Mouse (Mus musculus): Measurements from ENCODE around the gene Slc2a9.

Slc2a9 gene

DNA sequence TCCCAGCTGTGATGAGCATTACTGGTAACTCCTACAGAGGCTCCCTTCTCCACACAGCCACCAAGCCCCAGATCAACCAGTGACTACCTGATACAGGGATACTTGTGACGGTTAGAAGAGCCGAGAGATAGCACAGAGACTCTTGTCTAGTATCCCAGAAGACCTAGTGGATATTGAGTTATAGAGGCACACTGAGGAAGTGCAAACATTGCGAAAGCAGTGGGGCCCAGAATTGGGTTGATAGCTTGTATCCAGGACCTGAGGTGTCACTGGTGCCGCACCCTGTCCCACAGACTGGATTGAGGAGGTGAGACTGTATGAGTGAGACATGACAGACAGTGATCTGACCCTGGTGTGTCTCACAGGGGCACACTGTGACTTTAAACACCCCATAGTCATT lies at the start of gene Slc2a9:
Slc2a9 (minus strand) TSS at position 152 of the 400 bp plus-strand sequence.
- no peak for DNase-seq (ENCODE audit: low spot score in 2 of 2)

DNA sequence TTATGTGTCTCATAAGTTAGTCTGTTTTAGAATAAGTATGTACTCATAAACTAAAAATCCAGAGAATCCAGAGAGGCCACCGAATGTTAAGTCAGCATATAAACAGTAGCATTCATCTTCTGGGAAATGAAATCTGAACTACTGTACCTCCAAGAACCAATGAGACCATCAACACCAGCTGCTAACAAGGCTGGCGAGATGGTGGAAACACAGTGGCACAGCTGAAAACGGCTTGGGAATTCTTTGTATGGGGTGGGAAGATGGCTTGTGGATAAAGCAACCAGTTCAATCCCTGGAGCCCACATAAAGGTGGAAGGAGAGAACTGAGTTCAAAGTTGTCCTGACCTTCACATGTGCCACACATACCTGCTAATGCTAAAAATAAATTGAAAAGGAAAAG lies 49.7 kb upstream of the Slc2a9 start:
- no peak for DNase-seq (ENCODE audit: low spot score in 2 of 2)

DNA sequence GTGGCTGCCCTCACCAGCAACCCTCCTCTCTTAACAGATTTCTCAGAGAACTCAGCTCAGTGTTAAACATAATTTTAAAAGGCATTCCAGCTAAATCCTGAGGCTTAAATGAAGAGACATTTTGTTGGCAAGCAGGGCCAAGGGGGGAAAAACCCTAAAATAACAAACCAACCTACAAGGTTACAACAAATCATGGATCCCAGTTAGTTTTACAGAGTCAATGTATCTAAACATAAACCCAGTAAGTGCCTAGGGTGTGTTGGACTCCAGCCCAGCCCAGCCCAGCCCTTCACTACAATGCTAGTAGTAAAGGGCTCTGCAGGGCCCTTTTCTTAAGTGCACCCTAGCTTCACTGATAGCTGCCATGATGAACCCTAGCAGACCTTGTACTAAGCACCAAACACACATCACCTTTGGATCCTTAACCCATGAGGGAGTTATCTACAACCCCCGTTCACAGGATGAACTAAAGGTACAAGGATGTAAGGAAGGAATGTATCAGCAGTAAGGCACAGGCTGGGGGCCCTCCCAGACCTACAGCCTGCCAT lies 47.4 kb upstream of the Slc2a9 start:
- DNase-seq (ENCODE audit: low spot score in 2 of 2): no peak

DNA sequence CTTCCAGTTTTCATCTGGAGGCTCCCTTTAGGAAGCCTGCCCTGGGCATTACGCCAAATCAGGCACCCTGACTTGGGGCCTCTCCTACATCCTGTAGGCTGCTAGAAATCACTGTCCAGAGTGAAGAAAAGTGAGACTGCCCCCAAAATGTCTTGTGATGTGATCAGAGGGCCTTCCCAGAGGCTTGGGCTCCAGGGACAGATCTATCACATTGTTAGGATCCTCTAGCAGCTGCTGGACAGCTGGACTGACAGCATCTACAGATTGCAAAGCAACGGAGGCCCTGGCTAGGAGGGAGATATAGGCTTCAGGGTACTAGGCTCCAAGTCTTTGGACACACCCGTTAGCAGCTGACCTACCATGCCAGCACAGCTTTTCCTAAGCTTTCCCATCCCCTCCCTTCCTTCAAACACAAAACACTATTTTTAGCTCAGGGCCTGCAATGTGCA lies 46.5 kb upstream of the Slc2a9 start:
- DNase-seq (ENCODE audit: low spot score in 2 of 2): no peak

DNA sequence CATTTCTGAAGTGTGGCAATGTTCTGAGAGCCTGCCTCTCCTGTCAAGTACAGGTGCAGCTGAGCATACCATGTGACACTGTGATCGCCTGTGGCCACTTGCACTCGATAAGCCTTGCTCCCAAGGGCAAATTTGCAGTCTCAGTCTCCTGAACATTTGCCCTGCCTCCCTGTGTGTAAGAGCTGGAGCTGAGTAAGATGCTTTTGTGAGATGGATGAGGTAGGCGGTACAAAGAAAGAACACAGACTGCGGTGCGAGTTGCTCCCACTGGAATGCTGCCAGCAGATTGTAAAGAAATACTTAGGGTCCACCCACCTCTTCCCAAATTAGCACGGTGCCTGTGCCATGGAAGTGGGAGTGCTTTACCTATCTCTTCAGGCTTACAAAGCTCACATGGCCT lies 44.4 kb upstream of the Slc2a9 start:
- DNase-seq (ENCODE audit: low spot score in 2 of 2): no peak

DNA sequence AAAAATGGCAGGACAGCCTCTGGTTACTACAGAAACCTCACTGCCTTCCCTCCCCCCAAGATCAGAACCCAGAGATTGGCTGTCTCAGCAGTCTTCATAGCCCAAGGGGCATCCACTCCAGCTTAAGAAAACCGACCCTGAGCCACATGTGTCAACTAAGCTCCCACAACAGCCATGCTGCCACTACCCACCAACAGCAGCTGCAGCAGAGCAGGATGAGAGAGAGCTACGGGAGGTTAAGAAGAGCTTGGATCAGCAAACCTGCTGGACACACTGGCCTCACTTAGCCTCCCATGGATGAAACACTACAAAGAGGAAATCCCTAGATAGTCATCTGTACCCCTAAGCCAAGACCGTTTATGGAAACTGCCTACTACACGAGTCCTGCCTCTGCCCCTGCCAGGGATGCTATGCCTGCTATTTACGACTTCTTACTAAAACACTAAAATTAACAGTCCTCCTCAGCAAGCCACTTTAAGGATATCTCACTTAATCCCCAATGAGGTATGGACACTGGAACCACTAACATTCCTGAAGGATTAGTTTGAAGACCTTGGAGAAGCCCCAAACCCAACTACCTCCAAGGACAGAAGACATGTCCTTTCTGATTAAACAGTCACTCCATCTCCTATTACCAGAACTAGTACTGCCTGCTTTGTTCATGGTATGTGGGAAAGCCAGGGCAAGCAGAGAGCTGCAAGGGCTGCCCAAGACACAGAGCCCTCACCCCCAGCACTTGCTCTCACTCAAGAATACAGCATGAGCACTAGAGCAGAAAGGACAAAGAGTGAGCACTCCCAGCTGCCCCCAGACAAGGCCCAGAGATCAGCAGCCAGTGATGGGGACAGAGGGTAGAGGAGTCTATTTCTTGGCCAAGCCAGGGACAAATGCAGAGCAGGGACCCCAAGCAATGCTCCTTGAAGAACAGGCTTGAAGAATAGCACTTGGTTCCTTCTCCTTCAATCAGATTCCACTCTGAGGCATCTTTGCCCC lies 41.8 kb upstream of the Slc2a9 start:
- no peak for DNase-seq (ENCODE audit: low spot score in 2 of 2)

DNA sequence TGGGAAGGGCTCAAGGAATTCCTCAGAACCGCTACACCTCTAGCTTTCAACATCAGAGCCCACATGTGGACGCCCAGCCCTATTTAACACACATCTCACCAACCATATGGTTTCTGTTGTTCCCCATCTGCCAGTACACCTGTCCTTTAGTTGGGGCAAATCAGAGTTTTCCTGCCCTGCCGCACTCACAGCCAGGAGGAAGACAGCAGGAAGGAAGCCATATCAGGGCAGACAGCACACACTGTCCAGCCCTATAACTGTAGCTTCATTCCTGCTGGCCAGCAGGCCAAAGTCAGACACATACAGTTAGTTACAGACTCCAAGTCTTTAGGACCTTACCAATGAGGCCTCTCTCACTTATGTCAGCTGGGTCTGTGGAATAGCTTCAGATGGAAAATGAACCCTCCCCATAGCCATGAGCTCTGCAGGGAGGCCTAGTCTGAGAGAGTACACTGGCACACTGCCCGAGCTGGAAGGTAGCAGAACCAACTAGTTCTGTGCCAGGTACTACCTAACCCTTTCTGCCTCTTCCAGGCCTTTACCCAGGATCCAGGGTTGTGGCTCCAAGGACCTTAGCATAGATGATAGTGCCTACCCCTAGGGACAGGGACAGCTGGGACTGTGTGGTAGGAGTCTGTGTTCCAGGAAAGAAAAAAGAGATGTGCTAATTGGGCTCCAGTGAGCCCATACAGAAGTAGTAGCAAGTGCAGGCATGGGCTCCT lies 40.7 kb upstream of the Slc2a9 start:
- no peak for DNase-seq (ENCODE audit: low spot score in 2 of 2)

DNA sequence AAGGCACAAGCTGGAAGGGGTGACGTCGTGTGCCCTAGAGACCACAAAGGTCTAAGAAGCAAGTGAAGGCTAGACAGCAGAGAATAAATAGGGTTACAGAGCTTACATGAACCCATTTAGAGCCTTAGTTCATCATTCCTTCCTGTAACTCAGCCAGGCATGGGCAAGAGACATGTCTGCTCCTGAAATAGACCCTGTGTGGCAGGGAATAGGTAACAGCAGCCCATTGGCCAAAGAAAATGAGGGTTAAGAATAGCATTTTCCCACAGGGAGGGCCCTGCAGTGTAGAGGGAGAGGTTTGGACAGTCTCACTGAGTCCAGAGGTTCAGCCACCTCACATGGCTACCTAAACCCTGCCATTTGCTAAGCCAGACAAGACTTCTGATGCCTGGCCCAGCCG lies 38.8 kb upstream of the Slc2a9 start:
- no peak for DNase-seq (ENCODE audit: low spot score in 2 of 2)

DNA sequence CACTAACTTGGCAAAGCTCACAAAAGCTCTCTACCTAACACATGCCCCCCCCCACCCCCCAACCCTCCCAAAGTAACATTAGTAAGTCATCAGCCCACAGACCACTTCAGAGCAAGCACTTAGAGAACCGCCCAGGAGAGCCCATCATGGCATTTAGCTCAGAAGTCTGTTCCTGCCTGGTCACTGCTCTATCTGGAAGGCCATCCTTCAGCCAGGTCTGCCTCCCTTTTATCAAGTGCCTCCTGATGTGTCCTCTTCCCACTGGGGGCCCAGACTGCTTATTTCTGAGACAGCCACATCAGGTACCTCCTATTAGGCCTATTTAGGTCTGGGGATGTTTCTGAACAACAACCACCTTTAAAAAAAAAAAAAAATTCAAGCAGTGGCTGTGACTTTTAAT lies 38.0 kb upstream of the Slc2a9 start:
- DNase-seq (ENCODE audit: low spot score in 2 of 2): no peak

DNA sequence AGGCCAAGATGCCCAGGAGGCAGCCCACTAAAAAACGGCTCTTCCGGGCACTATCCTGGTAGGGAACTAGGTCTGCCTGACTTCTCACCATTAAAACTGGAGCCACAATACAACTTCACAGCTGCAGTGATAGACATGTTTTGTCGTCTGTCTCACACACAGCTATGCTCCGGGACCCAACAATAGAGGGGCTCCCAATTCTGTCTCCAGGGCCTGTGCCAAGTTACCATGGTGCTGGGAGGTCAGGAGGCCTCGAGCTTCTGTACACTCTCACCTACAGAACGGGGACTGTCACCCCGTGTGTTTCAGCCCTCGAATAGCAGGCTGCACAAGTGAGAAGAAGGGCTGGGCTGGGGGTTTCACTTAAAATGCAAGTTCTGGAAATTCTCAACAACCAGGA lies 35.6 kb upstream of the Slc2a9 start:
- no peak for DNase-seq (ENCODE audit: low spot score in 2 of 2)

DNA sequence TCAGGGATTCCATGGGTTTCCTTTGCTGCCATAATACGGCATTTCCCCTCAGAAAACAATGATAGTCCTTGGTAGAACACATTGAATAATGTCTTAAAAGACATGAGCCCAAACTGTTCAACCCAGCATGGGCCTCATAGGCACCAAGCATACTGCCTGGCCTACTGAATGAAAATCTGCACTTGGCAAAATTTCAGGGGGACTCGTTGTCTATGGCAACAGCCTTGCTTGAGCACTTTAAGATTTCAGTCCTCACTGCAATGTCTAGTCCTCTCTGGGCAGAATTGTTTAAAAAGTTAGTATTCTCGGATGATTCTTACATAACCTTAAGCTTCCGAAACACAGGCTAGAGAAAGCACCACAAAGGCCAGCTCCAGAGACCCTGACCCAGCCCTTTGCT lies 34.9 kb upstream of the Slc2a9 start:
- DNase-seq (ENCODE audit: low spot score in 2 of 2): no peak

DNA sequence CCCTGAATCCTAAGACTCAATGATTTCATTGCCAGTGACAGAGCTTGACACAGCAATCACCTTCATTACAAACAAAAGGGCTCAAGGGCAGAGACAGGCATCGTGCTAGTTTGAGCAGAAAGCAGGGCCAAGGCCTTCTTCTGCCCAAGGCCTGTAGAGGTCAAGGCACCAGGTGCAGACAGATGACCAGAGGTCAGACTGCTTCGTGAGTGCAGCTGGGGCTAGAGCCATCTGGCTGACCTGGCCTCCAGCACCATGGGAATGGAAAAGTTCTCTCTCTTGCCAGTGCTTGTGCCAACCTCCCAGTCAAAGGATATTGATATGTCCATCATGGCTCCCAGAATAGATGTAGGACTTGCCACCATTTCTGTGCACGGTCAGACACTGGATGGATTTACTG lies 33.9 kb upstream of the Slc2a9 start:
- no peak for DNase-seq (ENCODE audit: low spot score in 2 of 2)

DNA sequence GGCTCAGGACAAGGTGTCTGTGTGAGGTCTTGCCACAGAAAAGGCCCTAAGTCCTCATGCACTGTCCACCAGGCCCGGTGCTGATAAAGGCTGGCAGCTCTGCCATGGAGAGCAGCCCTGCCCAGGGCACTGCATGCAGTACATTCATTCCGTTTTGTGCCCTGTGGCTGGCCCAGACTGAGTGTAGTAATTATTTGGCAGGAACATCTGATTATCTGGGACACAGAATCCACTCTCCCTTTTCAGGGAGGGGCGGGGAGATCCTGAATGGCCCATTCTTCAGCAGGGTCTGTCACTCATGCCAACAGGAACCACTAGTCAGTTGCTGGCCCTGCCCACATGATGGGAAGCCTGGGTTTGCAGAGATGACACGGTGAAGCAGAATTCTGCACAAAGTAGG lies 29.1 kb upstream of the Slc2a9 start:
- no peak for DNase-seq (ENCODE audit: low spot score in 2 of 2)

DNA sequence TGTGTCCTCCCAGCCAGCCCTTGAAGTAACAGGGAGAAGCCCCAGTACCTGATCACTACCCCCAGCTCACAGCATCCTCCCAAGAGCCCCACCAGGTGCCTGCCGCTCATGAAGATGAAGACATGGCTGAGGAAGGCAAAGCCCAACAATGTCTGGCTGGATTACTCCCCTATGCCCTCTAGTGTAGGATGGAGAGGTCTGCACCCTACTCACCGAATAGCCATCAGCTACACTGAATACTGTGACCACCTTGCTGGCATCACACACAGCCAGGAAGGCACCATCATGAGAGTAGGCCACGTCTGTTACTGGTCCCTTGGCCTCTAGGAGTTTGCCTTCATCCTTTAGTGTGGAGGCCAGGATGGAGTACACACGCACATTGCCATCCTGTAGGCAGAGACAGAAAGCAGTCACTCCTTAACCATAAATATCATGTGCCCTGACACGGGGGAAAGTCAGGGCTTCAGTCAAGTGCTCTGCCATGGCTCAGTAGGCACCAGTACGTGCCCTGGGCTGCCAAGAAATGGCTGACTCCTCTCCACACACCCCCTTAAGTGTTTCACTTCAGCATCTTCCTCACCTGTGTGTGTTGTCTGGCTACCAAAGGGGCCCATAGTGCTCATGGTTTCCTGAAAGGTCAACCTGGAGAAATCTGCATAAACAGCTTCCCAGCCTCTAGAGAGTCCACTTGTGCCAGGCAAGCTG lies 26.9 kb upstream of the Slc2a9 start:
- DNase-seq (ENCODE audit: low spot score in 2 of 2): no peak

DNA sequence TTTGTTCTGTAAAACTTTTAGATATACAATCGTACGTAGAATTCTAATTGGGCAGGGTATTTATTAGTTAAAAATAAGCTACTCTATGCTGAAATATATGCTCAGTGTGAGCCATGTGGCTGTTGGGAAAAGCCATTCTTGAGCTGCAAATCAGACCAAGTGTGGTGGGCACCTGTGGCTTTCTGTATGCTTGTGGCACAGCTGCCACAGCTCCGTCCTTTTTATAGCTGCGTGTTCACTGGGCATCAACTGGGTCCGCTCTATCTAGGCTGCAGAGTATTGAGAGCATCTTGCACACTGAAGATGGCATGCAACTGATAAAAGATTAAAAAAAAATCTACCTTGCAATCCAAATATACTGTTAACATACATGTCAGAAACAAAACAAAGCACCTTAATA lies 20.0 kb upstream of the Slc2a9 start:
- DNase-seq (ENCODE audit: low spot score in 2 of 2): no peak

DNA sequence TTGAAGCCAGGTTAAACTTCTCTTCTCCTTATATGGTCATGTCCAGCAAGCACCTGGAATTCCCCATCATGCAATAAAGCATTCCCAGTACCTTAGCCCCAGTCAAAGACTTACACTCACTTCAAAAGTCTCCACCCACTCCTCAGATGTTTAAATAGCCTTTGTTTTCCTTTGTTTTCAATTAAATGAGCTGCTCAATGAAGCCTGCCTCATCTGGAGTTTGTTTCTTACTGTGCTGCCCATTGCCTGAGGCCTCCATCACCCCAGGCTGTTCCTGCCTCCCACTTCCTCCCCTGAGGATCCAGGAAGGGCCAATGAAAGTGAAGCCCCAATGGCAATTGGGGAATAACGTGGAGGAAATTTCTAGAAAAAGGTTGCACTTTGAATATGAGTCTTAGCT lies 17.9 kb upstream of the Slc2a9 start:
- DNase-seq (ENCODE audit: low spot score in 2 of 2): no peak

DNA sequence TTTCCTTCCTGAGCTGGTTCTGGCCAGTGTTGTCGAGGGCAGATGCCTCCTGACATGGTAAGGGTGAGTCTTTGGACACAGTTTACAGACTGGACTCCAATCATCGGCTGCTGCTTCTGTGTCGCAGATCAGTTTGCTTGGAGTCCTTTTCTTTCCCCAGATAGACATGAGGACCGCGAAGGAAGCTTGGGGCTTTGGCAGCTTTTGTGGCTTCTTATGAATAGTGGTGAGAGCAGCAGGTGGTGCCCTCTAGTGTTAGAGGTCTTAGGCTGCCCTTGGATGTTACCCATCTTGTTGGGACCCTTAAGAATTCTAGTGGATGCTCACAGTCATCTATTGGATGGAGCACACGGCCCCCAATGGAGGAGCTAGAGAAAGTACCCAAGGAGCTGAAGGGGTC lies 13.3 kb upstream of the Slc2a9 start:
- no peak for DNase-seq (ENCODE audit: low spot score in 2 of 2)

DNA sequence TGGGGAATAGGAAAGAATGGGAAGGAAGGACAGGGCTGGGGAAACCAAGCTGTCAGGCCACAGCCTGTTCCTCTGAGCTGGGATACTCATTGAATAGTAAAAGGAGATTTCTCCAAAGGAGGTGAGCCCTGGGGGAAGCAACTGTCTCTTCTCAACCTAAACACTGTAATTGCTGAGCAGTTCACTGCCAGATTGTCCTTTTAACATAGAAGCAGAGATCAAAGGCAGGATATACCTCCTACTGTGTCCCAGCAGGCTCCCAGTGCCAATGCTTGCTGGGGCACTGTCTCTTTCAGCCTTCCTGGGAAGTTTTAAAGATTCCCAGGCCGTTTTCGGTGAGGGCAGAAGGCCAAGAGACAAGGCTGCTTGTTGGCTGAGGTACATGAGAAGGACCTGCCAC lies 10.0 kb upstream of the Slc2a9 start:
- DNase-seq (ENCODE audit: low spot score in 2 of 2): no peak

DNA sequence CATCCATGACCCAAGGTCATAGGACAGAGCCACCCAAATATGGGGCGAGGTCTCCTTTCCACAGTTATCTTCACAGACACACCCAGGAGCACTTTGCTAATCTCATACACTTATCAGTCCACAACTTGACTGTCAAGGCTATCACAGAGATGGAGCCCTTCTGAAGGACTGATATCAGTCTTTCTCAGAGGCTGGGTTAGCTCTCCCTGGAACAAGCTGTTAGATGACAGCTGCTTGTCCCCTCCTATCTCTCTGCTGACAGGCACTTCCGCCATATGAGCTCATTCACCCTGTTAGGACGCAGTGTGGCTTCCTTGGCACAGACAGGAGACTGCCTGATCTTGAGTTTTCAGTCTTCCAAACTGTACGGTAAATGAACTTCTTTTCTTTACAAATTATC lies 6.6 kb upstream of the Slc2a9 start:
- no peak for DNase-seq (ENCODE audit: low spot score in 2 of 2)

DNA sequence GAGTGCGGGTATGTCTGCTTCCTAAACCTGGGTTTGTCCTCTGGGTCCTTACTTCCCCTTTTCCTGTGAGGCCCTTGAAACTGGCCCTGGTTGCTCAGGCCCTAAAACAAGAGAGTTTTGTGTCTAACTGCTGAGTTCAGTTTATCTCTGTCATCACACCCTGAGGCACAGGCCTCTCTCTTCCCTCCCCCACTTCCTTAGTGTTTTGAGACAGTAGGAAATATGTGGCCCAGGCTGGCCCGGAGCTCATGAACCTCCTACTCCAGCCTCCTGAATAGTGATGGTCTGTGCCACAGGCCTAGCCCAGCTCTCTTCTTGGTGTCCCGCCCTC lies 2.5 kb upstream of the Slc2a9 start:
- no peak for DNase-seq (ENCODE audit: low spot score in 2 of 2)

DNA sequence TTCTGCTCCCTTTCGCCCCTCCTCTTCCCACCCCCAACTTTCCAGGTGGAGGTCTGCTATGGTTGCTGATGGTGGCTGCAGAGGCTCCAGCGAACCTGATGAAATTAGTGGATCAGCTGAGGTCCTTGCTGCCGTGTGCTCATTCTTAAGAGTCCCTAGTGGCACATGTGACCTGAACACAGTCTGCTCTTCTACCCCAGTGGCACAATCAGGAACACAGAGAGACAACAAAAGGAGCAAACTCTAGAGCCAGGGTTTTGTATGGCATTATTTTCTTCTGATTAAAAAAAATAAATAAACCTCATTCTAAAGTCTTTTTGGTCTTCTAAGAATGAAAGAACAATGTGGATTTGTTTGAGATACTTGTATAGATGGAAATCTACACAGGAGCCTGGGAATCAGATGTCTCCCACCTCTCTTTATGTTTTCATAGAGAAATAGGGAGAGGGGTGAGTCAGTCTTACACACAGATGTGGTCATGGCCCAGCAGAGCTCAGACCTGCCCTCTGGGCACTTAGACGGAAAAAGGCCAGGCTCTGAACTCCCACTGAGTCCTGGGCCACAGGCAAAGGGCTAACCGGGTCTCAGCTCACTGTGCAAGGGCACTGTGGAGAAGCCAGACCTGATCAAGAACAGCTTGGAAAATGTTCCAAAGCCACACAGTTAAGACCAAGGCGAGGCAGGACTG lies 1.9 kb upstream of the Slc2a9 start:
- no peak for DNase-seq (ENCODE audit: low spot score in 2 of 2)

DNA sequence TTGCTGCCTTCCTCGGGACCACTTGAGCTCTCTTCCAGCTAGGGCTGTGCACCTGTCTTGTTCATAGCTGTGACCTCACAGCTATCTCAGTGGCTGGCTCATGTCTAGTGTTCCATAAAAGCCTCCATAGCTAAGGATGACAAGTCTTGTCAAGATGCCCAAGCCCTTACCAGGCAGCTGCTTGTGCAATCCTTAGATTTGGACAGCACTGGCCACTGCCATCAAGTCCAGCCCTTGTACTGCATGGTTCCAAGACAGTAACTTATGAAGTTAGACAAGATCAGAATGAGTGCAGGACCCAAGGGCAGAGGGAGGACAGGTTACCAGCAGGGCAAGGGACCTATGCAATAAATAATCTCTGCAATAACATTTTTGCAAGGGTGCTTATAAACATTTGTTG lies 1.2 kb upstream of the Slc2a9 start:
- no peak for DNase-seq (ENCODE audit: low spot score in 2 of 2)

Data from spleen, postnatal 14 days (tissue).